Mouse (Mus musculus) ovary, adult 10 weeks (tissue): Measurements from ENCODE around the gene Tmem47. TPM values are rescaled to one million over a fixed set of nuclear protein-coding genes. Genes with fewer than 3 reads are reported as not detected.

Experiments used
- polyA plus RNA-seq: library from polyadenylated mRNA; stranded (reverse); fragments of 350-450 nt; fragmentation: Illumina TruSeq; extraction: RNeasy Lipid Tissue Mini Kit (QIAGEN cat#74804); gene quantifications from one replicate; pipeline ENCODE4 v1.2.3, GENCODE M21; 2014

Gene Tmem47
- polyA plus RNA-seq, result 184 TPM

GRCm38 (mm10) chrX:81070210-81070803 is at the start of gene Tmem47:
Tmem47 (plus strand) TSS chrX:81070698.

